Mouse (Mus musculus): ENCODE measurements around the gene Gm45062. TPM values are rescaled to one million over a fixed set of nuclear protein-coding genes. Genes with fewer than 3 reads are reported as not detected.
A peak's percentile ranks its signal among the peaks of the same experiment; 100 is the strongest.

Gene Gm45062
- total and polyA plus RNA-seq, 3 experiments = 2.2 to 3.6 TPM; not detected in 1

GRCm38 (mm10) chr6:8343271-8343670, 84.0 kb downstream of the Gm45062 start (continued):
- TF ChIP-seq NELFE (IDR thresholded peaks at IDR 0.05; ENCODE audit: low read depth, low read length) (no peak), MAFK (IDR thresholded peaks at IDR 0.05; ENCODE audit: borderline replicate concordance, low read depth, low read length) (no peak), MAX (IDR thresholded peaks at IDR 0.05; ENCODE audit: low read length) (no peak), MYC (IDR thresholded peaks at IDR 0.05; ENCODE audit: low read depth, low read length) (0 out of 2 replicates have a peak, but pooled peaks have one; percentile 23), NRF1 (IDR thresholded peaks at IDR 0.05; ENCODE audit: insufficient read depth, low read depth, low read length, poor library complexity, severe bottlenecking) (no peak), ZMIZ1 (IDR thresholded peaks at IDR 0.05; ENCODE audit: low read depth, low read length) (no peak), MYB (IDR thresholded peaks at IDR 0.05; ENCODE audit: low read depth, low read length) (no peak), USF2 (IDR thresholded peaks at IDR 0.05; ENCODE audit: borderline replicate concordance in 1 of 2, insufficient read depth in 1 of 2, low read depth in 1 of 2, low read length in 2 of 2) (no peak), GABPA (IDR thresholded peaks at IDR 0.05; ENCODE audit: low read depth, low read length) (no peak), SIN3A (IDR thresholded peaks at IDR 0.05; ENCODE audit: low read length) (peak; percentile 43; the same call in 1 of the 2 replicates), MAZ (IDR thresholded peaks at IDR 0.05; ENCODE audit: low read depth, low read length) (no peak), ZC3H11A (IDR thresholded peaks at IDR 0.05; ENCODE audit: low read depth, low read length) (no peak), SMC3 (IDR thresholded peaks at IDR 0.05; ENCODE audit: low read depth, low read length) (peak; percentile 16; the same call in 1 of the 2 replicates), ZKSCAN1 (IDR thresholded peaks at IDR 0.05; ENCODE audit: low read depth, low read length) (no peak), RAD21 (IDR thresholded peaks at IDR 0.05; ENCODE audit: low read depth, low read length) (peak; percentile 10), HCFC1 (IDR thresholded peaks at IDR 0.05; ENCODE audit: low read depth, low read length) (no peak), POLR2A (IDR thresholded peaks at IDR 0.05; ENCODE audit: control insufficient read depth in 1 of 2, insufficient read depth in 1 of 2, low read depth in 1 of 2, low read length in 2 of 2, poor library complexity in 1 of 2) (no peak), TAL1 (IDR thresholded peaks at IDR 0.05; ENCODE audit: low read length) (peak; percentile 40), ETS1 (IDR thresholded peaks at IDR 0.05; ENCODE audit: low read depth, low read length) (peak; percentile 80), USF1 (IDR thresholded peaks at IDR 0.05; ENCODE audit: low read depth, low read length) (no peak), CTCF (IDR thresholded peaks at IDR 0.05 in 2 of 3, conservative IDR thresholded peaks at IDR 0.05 in 1 of 3; ENCODE audit: control insufficient read depth in 1 of 3, insufficient read depth in 1 of 3, low read depth in 2 of 3, low read length in 3 of 3, poor library complexity in 1 of 3, severe bottlenecking in 1 of 3) (peak in 1 of 3 experiments; percentile 29; a peak in 1 of 6 replicates), CHD1 (IDR thresholded peaks at IDR 0.05; ENCODE audit: low read depth, low read length) (no peak)

- no peaks in the 10 kb centered on the region for H3K9me3 ChIP-seq (replicated peaks; ENCODE audit: insufficient read depth, low read length)
- H3K36me3 ChIP-seq (ENCODE audit: control insufficient read depth in 1 of 2, insufficient read depth in 2 of 2, low read length in 2 of 2) = peaks cover 0 to 28% of the 10 kb centered on the region in 2 experiments; a peak in 2 of 4 replicates
- H3K27ac ChIP-seq (ENCODE audit: control insufficient read depth, low read depth, low read length) = peak overlapping the region; percentile 82
- H3K4me1 ChIP-seq (ENCODE audit: control insufficient read depth in 1 of 2, insufficient read depth in 2 of 2, low read length in 2 of 2) = peaks cover 7 to 14% of the 10 kb centered on the region in 2 experiments
- H3K4me3 ChIP-seq (ENCODE audit: control insufficient read depth in 1 of 2, insufficient read depth in 1 of 2, low read depth in 2 of 2, low read length in 2 of 2) = peak overlapping the region; percentile 19 to 48
- H3K9ac ChIP-seq (ENCODE audit: control insufficient read depth, low read depth, low read length, poor library complexity, severe bottlenecking) = peak overlapping the region; percentile 50
- no peaks in the 10 kb centered on the region for H3K27me3 ChIP-seq (ENCODE audit: control insufficient read depth in 1 of 2, insufficient read depth in 2 of 2, low read length in 2 of 2)
- peak; percentile 97 for DNase-seq (ENCODE audit: low read depth, low spot score)
- no peaks in the 10 kb centered on the region for H3K79me2 ChIP-seq (ENCODE audit: control insufficient read depth, insufficient read depth, low read length, poor library complexity)
- TF ChIP-seq GABPA (IDR thresholded peaks at IDR 0.05; ENCODE audit: low read depth, low read length) = peak; percentile 94
- peak; percentile 87 for TF ChIP-seq SIN3A (IDR thresholded peaks at IDR 0.05; ENCODE audit: low read length)
- no peak for TF ChIP-seq GATA1 (IDR thresholded peaks at IDR 0.05; ENCODE audit: low read depth, low read length)
- TF ChIP-seq POLR2AphosphoS2 (IDR thresholded peaks at IDR 0.05; ENCODE audit: low read length) = no peak
- no peak for TF ChIP-seq UBTF (IDR thresholded peaks at IDR 0.05; ENCODE audit: borderline replicate concordance, insufficient read depth, low read depth, low read length)
- TF ChIP-seq MAZ (IDR thresholded peaks at IDR 0.05; ENCODE audit: low read depth, low read length) = no peak
- no peak; the same call in 1 of the 2 replicates for TF ChIP-seq NRF1 (IDR thresholded peaks at IDR 0.05; ENCODE audit: insufficient read depth, low read depth, low read length, poor library complexity, severe bottlenecking)
- TF ChIP-seq CHD1 (IDR thresholded peaks at IDR 0.05; ENCODE audit: low read depth, low read length) = no peak
- TF ChIP-seq TAL1 (IDR thresholded peaks at IDR 0.05; ENCODE audit: low read length) = no peak
- peak; percentile 25; the same call in 1 of the 2 replicates for TF ChIP-seq MYC (IDR thresholded peaks at IDR 0.05; ENCODE audit: low read depth, low read length)
- TF ChIP-seq MYB (IDR thresholded peaks at IDR 0.05; ENCODE audit: low read depth, low read length) = no peak
- peak; percentile 66; the same call in 1 of the 2 replicates for TF ChIP-seq MXI1 (IDR thresholded peaks at IDR 0.05; ENCODE audit: low read depth, low read length)
- TF ChIP-seq ELF1 (IDR thresholded peaks at IDR 0.05; ENCODE audit: low read depth, low read length) = no peak
- no peak for TF ChIP-seq BHLHE40 (IDR thresholded peaks at IDR 0.05; ENCODE audit: borderline replicate concordance, low read depth, low read length)
- peak; percentile 58 to 60; a peak in 3 of 4 replicates for TF ChIP-seq EP300 (IDR thresholded peaks at IDR 0.05; ENCODE audit: low read depth in 1 of 2, low read length in 2 of 2)
- TF ChIP-seq MAX (IDR thresholded peaks at IDR 0.05; ENCODE audit: low read length) = no peak; the same call in 1 of the 2 replicates
- no peak for TF ChIP-seq TCF12 (IDR thresholded peaks at IDR 0.05; ENCODE audit: low read depth, low read length)
- no peak; the same call in 1 of the 2 replicates for TF ChIP-seq ZC3H11A (IDR thresholded peaks at IDR 0.05; ENCODE audit: low read depth, low read length)
- TF ChIP-seq CHD2 (IDR thresholded peaks at IDR 0.05; ENCODE audit: low read length) = no peak
- TF ChIP-seq RAD21 (IDR thresholded peaks at IDR 0.05; ENCODE audit: low read depth, low read length) = no peak
- no peak for TF ChIP-seq ZMIZ1 (IDR thresholded peaks at IDR 0.05; ENCODE audit: low read depth, low read length)
- peak; percentile 44; the same call in 1 of the 2 replicates for TF ChIP-seq HCFC1 (IDR thresholded peaks at IDR 0.05; ENCODE audit: low read depth, low read length)
These were observed 86.1 kb downstream of the Gm45062 start for GRCm38 (mm10) chr6:8345219-8345856.
